Mouse (Mus musculus) c-Kit-negative CD71-positive TER-119-positive erythroid progenitor cells, embryonic 14.5 days (primary cell): ENCODE results near the gene Olfr25.

ENCODE experiments used
- DNase-seq: peaks from one replicate; pipeline ENCODE4 v3.0.0-alpha.2; 2013; ENCODE audit warnings: low read depth, low spot score

The Olfr25 gene

GRCm38 (mm10) chr9:38328760-38329159, at the start of gene Olfr25:
TSS of gene Olfr25 (plus strand) at chr9:38329060.
- DNase-seq = no peak

GRCm38 (mm10) chr9:38290807-38291206, 38.1 kb upstream of the Olfr25 start, which contains the start of gene Olfr896-ps1:
TSS of gene Olfr896-ps1 (plus strand) at chr9:38291107.
- no peak for DNase-seq

- DNase-seq = no peak
Measured at GRCm38 (mm10) chr9:38348111-38348510, 19.3 kb downstream of the Olfr25 start, which contains the start of gene Olfr898. TSS of gene Olfr898 (plus strand) at chr9:38348411.

- no peak for DNase-seq
Measured at GRCm38 (mm10) chr9:38366596-38366995, 37.7 kb downstream of the Olfr25 start, which contains the start of gene Olfr250. TSS of gene Olfr250 (plus strand) at chr9:38366896.

GRCm38 (mm10) chr9:38376786-38377185, 47.9 kb downstream of the Olfr25 start, which contains the start of gene Olfr251:
TSS of gene Olfr251 (plus strand) at chr9:38377086.
- no peak for DNase-seq
